Mouse (Mus musculus) neural tube, embryonic 15.5 days (tissue): Measurements from ENCODE around the gene Igsf21. TPM values are rescaled to one million over a fixed set of nuclear protein-coding genes. Genes with fewer than 3 reads are reported as not detected.

Experiments used
- ATAC-seq: fragments of 200-750 bp; cut with Nextera tagmentation; 2 replicates; pipeline ENCODE4 v1.8.0; 2017; ENCODE audit warnings: mild to moderate bottlenecking, moderate TSS enrichment, moderate library complexity; ENCODE audit not compliant: low FRiP score
- H3K27ac ChIP-seq: fragments of 300-500 bp; sonication (generic); replicated peaks from 2 replicates; pipeline ENCODE4 v1.5.1; 2015; ENCODE audit warnings: mild to moderate bottlenecking, inconsistent platforms
- H3K27me3 ChIP-seq: fragments of 300-500 bp; sonication (generic); replicated peaks from 2 replicates; pipeline ENCODE4 v1.6.1; 2015; ENCODE audit warnings: inconsistent platforms
- H3K36me3 ChIP-seq: fragments of 300-500 bp; sonication (generic); 2 replicates; pipeline ENCODE4 v1.6.1; 2015; ENCODE audit warnings: inconsistent platforms
- H3K4me1 ChIP-seq: fragments of 300-500 bp; sonication (generic); 2 replicates; pipeline ENCODE4 v1.6.1; 2015; ENCODE audit warnings: inconsistent platforms
- H3K4me2 ChIP-seq: fragments of 300-500 bp; sonication (generic); 2 replicates; pipeline ENCODE4 v1.6.1; 2015; ENCODE audit warnings: inconsistent platforms, mild to moderate bottlenecking, moderate library complexity
- H3K4me3 ChIP-seq: fragments of 300-500 bp; sonication (generic); replicated peaks from 2 replicates; pipeline ENCODE4 v1.5.1; 2015; ENCODE audit warnings: mild to moderate bottlenecking, inconsistent platforms
- H3K9ac ChIP-seq: fragments of 300-500 bp; sonication (generic); replicated peaks from 2 replicates; pipeline ENCODE4 v1.6.1; 2015; ENCODE audit warnings: mild to moderate bottlenecking, inconsistent platforms
- H3K9me3 ChIP-seq: fragments of 300-500 bp; sonication (generic); replicated peaks from 2 replicates; pipeline ENCODE4 v1.6.1; 2016; ENCODE audit warnings: inconsistent platforms
- WGBS: fragments of 180-500 bp; shearing (Covaris S2); methylation state at CpG from one replicate; pipeline ENCODE4 v1.1.7; 2015; ENCODE audit warnings: mixed read lengths; 5-methylcytosine and 5-hydroxymethylcytosine counted together
- polyA plus RNA-seq: library from polyadenylated mRNA; unstranded; fragments of >200 nt; fragmentation: Nextera tagmentation; extraction: Ambion mirVana; gene quantifications from 2 replicates; pipeline ENCODE4 v1.2.1, GENCODE M21; 2015

The Igsf21 gene
- polyA plus RNA-seq, 1 experiment from 2014 or later, result 116 TPM

DNA sequence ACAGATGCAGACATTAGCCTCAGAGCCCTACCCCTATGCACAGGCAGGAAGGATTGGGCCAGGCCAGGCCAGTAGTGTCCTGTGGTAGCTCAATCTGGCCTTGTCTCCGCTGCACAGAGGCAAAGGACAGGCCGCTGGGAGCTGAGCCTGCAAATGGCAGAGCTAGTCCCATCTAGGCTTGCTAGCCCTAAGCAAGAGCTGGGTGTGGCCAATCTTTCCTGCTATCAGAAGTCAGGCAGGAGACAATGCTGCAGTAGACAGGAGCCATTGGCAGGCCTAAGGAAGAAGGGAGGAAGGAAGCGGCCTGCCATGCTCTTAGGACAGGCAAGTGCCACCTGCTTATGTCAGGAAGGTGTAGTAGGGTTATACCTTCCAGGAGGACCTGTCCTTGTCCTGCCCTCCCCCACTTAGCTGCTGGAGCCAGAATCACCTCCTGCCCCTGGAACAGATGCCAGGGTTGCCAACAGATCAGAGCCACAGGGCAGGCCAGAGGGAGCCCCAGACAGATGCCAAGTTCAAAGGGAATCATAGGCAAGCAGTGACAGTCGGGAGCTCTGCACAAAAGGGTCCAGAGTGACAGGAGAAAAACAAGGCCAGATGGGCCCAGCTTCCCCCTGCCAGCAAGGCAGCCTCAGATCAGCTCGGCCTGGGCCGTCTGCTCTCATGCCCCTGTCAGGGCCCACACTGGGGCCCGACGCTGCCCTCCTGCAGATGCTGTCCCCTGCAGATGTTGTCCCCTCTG lies 59.0 kb downstream of the Igsf21 start:
- no peak for ATAC-seq
- Histone ChIP-seq H3K27me3 (no peaks in the 10 kb centered on the region), H3K4me2 (no peak overlapping the region), H3K4me1 (peaks cover 41% of the 10 kb centered on the region), H3K9ac (no peak overlapping the region), H3K27ac (0 out of 2 replicates have a peak overlapping the region, but pooled peaks have one; percentile 3), H3K4me3 (no peak overlapping the region), H3K9me3 (no peaks in the 10 kb centered on the region), H3K36me3 (no peaks in the 10 kb centered on the region)
- WGBS, result 62% methylated on average over 8 of the region's 8 CpGs

DNA sequence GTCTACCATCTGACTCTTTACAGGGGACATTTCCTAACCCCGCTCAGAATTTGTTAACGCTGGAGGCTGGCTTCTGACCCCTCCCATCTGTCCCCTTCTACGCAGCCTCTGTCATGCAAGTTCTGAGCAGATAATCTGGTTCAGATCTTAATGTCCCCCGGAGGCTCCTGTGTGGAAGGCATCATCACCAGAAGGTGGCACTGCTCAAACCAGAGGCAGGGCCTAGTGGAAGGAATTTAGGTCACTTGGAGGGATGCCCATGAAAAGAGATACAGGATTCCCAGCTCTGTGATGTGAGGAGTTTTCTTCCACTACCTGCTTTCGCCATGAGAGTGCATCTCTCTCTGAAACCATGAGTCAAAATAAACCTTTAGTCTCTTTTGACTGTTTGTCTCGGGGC lies 67.0 kb downstream of the Igsf21 start:
- Histone ChIP-seq H3K9ac (no peak overlapping the region), H3K9me3 (no peaks in the 10 kb centered on the region), H3K27me3 (no peaks in the 10 kb centered on the region), H3K4me2 (no peak overlapping the region), H3K27ac (no peak overlapping the region), H3K36me3 (no peaks in the 10 kb centered on the region), H3K4me3 (no peak overlapping the region), H3K4me1 (peaks cover 8% of the 10 kb centered on the region; the same call in 1 of the 2 replicates)
- no peak for ATAC-seq
- WGBS, result 65% methylated on average over 6 of the region's 6 CpGs

DNA sequence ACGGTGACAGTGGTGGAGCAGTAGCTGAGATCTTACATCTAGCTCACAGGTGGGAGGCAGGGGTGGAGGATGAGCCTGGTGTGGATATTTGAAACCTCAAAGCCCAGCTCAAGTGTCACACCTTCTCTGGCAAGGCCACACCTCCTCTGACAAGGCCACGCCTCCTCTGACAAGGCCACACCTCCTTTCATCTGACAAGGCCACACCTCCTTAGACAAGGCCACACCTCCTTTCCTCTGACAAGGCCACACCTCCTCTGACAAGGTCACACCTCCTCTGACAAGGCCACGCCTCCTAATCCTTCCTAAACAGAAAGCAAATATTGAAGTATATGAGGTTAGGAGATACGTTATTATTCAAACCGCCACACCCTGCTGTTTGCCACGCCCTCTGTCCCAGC lies 69.5 kb downstream of the Igsf21 start:
- H3K9ac ChIP-seq, result no peak overlapping the region
- H3K9me3 ChIP-seq, result no peaks in the 10 kb centered on the region
- no peaks in the 10 kb centered on the region for H3K27me3 ChIP-seq
- ATAC-seq, result no peak
- no peak overlapping the region for H3K4me2 ChIP-seq
- H3K4me1 ChIP-seq, result peaks cover 21% of the 10 kb centered on the region; the same call in 1 of the 2 replicates
- no peaks in the 10 kb centered on the region for H3K36me3 ChIP-seq
- H3K27ac ChIP-seq, result no peak overlapping the region
- no peak overlapping the region for H3K4me3 ChIP-seq
- WGBS, result 89% methylated on average over 6 of the region's 6 CpGs

DNA sequence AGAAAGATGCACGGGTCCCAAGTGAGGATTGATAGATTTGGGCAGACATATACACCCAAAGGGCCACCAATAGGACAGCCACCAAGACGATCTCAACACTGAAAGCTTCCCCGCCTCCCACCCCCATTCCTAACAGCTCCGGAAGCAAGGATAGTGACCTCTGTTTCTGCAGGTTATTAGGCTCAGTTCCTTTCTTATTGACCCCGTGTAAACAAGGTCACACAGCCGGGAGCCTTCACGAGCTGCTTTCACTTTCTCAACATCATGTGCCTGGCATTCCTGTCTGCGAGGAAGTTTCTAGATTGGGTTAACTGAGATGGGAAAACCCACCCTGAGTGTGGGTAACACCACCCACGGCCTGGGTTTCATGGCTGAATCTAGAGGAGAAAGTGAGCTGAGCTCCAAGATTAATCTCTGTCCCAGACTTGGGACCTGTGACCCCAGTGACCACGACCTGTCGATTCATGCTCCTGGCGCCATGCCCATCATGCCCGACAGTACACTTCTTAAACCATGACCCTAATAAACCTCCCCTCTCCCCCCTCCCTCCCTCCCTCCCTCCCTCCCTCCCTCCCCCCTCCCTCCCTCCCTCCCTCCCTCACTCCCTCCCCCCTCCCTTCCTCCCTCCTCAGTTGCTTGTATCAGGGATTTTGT lies 72.7 kb downstream of the Igsf21 start:
- no peak overlapping the region for H3K9ac ChIP-seq
- H3K9me3 ChIP-seq, result no peaks in the 10 kb centered on the region
- no peaks in the 10 kb centered on the region for H3K27me3 ChIP-seq
- 41% methylated on average over 13 of the region's 13 CpGs for WGBS
- H3K4me2 ChIP-seq, result no peak overlapping the region
- H3K4me3 ChIP-seq, result no peak overlapping the region
- ATAC-seq, result no peak
- H3K4me1 ChIP-seq, result peaks cover 17% of the 10 kb centered on the region; the same call in 1 of the 2 replicates
- H3K36me3 ChIP-seq, result no peaks in the 10 kb centered on the region
- no peak overlapping the region for H3K27ac ChIP-seq

DNA sequence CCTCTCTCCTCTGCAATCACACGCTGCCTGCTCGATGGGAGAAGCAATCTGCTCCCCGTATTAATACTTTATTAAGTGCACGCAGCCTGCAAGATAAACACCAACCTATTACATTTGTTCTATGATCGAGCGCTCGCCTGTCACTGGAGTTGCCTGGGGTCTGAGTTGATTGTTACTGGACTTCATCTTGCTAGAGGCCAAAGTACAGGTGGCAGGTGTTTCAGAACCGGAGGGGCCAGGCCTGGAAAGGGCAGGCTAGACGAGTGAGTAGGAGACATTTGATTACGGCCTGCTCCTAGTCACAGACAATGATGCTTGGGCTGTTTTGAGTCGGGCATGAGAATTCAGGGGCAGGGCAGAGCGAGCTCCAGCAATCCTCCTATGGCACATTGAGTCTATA lies 73.5 kb downstream of the Igsf21 start:
- no peak for ATAC-seq
- no peak overlapping the region for H3K4me3 ChIP-seq

DNA sequence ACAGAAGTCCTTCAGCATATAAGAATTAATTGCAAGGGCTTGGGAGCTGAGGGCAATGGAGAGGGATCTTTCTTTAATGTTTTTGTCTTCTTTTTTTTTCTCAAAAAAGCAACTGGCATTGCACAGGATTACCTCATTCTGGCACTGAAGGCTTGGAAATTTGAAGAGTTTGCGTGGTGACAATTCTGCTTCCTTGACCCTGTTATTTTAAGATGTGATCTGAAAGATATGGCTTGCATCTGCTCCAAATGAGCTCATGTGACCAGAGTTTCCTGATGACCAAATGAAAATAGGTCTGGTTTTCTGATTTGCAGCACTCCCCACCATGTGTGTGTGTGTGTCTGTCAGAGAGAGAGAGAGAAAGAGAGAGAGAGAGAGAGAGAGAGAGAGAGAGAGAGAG lies 74.7 kb downstream of the Igsf21 start:
- 74% methylated on average over 1 of the region's 1 CpGs for WGBS
- ATAC-seq, result no peak
- Histone ChIP-seq H3K4me2 (no peak overlapping the region), H3K27me3 (no peaks in the 10 kb centered on the region), H3K9me3 (no peaks in the 10 kb centered on the region), H3K9ac (no peak overlapping the region), H3K4me3 (no peak overlapping the region), H3K4me1 (peaks cover 28% of the 10 kb centered on the region), H3K36me3 (no peaks in the 10 kb centered on the region), H3K27ac (peak overlapping the region; percentile 19; the same call in 1 of the 2 replicates)

More for the DNA sequence above, 73.5 kb downstream of the Igsf21 start:
- Histone ChIP-seq H3K9me3 (no peaks in the 10 kb centered on the region), H3K36me3 (no peaks in the 10 kb centered on the region), H3K9ac (no peak overlapping the region), H3K27ac (peak overlapping the region; percentile 19; the same call in 1 of the 2 replicates), H3K27me3 (no peaks in the 10 kb centered on the region), H3K4me2 (no peak overlapping the region), H3K4me1 (peaks cover 21% of the 10 kb centered on the region)
- WGBS, result 46% methylated on average over 12 of the region's 12 CpGs

DNA sequence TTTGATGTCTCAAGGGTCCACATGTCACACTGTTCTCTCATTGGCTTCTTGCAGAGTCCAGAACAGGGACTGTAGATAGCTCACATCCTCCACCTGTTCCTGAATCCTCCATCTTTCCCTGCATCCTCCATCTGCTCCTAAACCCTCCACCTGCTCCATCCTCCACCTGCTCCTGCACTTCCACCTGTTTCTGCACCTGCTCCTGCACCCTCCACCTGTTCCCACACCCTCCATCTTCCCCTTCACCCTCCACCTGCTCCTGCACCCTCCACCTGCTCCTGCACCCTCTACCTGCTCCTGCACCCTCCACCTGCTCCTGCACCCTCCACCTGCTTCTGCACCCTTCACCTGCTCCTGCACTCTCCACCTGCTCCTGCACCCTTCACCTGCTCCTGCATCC lies 75.4 kb downstream of the Igsf21 start:
- H3K27me3 ChIP-seq, result no peaks in the 10 kb centered on the region
- no peak overlapping the region for H3K27ac ChIP-seq
- no peaks in the 10 kb centered on the region for H3K36me3 ChIP-seq
- no peak overlapping the region for H3K9ac ChIP-seq
- peaks cover 28% of the 10 kb centered on the region for H3K4me1 ChIP-seq
- no peak overlapping the region for H3K4me3 ChIP-seq
- no peak for ATAC-seq
- H3K9me3 ChIP-seq, result no peaks in the 10 kb centered on the region
- no peak overlapping the region for H3K4me2 ChIP-seq

DNA sequence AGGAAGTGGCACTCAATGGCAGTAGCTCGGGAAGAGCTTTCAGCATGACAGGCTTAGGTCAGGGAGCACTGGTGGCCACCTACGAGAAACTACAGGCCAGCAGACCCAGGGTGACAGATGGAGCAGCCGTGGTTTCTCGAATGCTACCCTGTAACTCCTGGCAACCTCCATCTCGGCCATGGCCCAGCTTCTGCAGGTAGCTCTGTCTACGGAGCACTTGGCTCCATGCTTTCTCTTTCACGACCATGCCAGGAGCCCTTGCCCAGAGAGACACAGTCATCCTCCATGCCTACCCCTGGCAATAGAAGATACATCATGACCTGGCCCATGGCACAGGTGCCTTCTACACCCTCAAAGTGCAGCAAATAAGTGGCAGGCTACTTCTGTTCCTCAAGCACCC lies 80.7 kb downstream of the Igsf21 start:
- ATAC-seq, result no peak
- no peaks in the 10 kb centered on the region for H3K27me3 ChIP-seq
- H3K27ac ChIP-seq, result no peak overlapping the region
- no peak overlapping the region for H3K9ac ChIP-seq
- no peak overlapping the region for H3K4me2 ChIP-seq
- H3K9me3 ChIP-seq, result no peaks in the 10 kb centered on the region
- peaks cover 14% of the 10 kb centered on the region for H3K4me1 ChIP-seq
- 87% methylated on average over 7 of the region's 7 CpGs for WGBS
- H3K36me3 ChIP-seq, result no peaks in the 10 kb centered on the region
- H3K4me3 ChIP-seq, result no peak overlapping the region

DNA sequence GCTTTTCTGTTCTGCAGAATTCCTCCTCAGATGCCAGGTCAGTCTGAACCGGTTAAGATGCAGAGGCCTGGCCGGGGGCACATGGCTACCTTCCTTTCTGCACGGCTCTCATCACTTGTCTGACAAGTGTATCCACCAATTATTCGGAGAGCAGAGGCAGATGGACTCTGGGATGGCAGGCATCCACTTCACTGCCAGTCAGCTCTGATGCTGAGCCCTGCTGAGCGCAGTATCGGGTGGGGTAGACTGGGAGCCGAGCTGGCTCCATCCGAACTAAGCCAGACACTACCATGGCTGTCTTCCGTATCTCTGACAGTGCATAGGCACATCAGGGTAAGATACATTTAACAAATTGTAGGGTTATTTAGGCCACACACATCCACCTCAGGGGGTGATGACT lies 81.9 kb downstream of the Igsf21 start:
- H3K4me1 ChIP-seq, result peaks cover 14% of the 10 kb centered on the region
- no peak for ATAC-seq
- H3K36me3 ChIP-seq, result no peaks in the 10 kb centered on the region
- no peaks in the 10 kb centered on the region for H3K27me3 ChIP-seq
- H3K4me3 ChIP-seq, result no peak overlapping the region
- no peak overlapping the region for H3K9ac ChIP-seq
- WGBS, result 80% methylated on average over 9 of the region's 9 CpGs
- H3K4me2 ChIP-seq, result no peak overlapping the region
- no peaks in the 10 kb centered on the region for H3K9me3 ChIP-seq
- H3K27ac ChIP-seq, result no peak overlapping the region

DNA sequence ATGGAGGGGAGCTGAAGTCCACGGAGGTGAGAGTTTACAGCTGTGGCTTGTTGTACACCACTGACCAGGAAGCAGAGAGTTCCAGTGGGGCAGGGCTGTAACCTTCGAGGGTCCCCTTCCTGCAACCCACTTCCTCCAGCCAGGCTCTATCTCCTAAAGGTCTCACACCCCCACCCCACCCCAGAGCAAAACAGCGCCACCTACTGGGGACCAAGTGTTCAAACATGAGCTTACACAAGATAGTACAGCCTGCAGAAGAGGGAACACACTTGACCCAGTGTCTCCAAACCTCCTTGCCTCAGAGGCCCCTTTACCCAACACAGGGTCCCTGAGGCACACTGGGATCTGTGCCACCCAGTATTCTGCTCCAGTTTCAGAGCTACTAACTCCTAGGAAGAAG lies 87.0 kb downstream of the Igsf21 start:
- WGBS, result 52% methylated on average over 3 of the region's 3 CpGs
- Histone ChIP-seq H3K27ac (no peak overlapping the region), H3K36me3 (0 out of 2 replicates have a peak, but pooled peaks cover 2% of the 10 kb centered on the region), H3K9me3 (no peaks in the 10 kb centered on the region), H3K4me1 (peaks cover 5% of the 10 kb centered on the region), H3K27me3 (no peaks in the 10 kb centered on the region), H3K4me3 (no peak overlapping the region), H3K9ac (no peak overlapping the region), H3K4me2 (no peak overlapping the region)
- ATAC-seq, result no peak

DNA sequence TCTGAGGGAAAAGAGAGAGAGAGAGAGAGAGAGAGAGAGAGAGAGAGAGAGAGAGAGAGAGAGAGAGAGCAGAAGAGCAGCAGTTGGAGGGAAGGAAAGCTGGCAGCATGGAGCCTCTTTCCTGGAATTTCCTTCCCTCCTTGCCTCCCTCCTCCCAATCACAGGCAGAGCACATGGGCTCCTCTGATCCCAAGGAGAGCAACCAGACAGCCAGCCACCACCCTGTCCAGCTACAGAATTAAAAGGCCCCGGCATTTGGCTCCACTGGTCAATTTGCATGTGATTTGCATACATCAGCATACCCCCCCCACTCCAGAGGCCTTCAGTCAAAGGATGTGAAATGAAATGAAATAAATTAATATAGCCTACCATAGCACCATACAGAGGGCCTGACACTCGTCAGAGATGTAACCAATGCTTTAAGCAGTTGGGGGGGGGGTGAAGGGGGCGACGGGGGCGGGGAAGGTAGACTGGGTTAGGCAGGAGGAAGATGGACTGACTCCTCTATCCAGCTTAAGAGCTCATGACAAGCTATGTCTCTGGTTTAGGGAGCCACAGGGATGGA lies 91.6 kb downstream of the Igsf21 start:
- H3K36me3 ChIP-seq, result 0 out of 2 replicates have a peak, but pooled peaks cover 2% of the 10 kb centered on the region
- no peak overlapping the region for H3K4me3 ChIP-seq
- no peak for ATAC-seq
- H3K9ac ChIP-seq, result no peak overlapping the region
- peaks cover 10% of the 10 kb centered on the region for H3K4me1 ChIP-seq
- H3K27me3 ChIP-seq, result no peaks in the 10 kb centered on the region
- peak overlapping the region; percentile 66 for H3K27ac ChIP-seq
- WGBS, result 43% methylated on average over 5 of the region's 5 CpGs
- H3K9me3 ChIP-seq, result no peaks in the 10 kb centered on the region
- H3K4me2 ChIP-seq, result no peak overlapping the region

DNA sequence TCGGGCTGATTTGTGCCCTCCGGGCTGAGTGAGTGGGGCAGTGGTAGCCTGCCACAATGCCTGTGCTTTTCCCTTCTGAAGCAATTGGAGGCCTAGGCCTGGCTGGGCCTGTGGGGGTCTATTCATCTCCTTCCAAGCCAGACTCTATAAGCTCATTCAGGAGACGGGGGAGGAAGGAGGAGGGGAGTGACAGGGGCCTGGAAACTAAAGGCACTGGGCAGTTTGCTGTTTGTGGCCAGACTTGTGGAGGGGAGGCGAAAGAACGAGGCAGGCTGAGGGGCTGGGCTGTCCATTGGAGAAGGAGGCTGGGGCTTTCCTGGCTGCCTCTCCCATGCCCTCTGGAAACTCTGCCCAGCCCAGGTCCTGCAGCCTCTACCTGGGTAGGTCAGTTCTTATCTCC lies 92.1 kb downstream of the Igsf21 start:
- Histone ChIP-seq H3K9me3 (no peaks in the 10 kb centered on the region), H3K27me3 (no peaks in the 10 kb centered on the region), H3K4me2 (no peak overlapping the region), H3K4me3 (no peak overlapping the region), H3K4me1 (peaks cover 10% of the 10 kb centered on the region), H3K27ac (peak overlapping the region; percentile 66), H3K9ac (no peak overlapping the region), H3K36me3 (0 out of 2 replicates have a peak, but pooled peaks cover 2% of the 10 kb centered on the region)
- WGBS, result 31% methylated on average over 5 of the region's 5 CpGs
- ATAC-seq, result peak; percentile 65; the same call in 1 of the 2 replicates
